ENCODE assay signal across 8 mouse cellular contexts in genomic region chr11:102398007-102398825, GRCm38 (mm10). TPM values are rescaled to one million over a fixed set of nuclear protein-coding genes. Genes with fewer than 3 reads are reported as not detected.
DNase-seq lines count a peak whose midpoint lies in the region; ATAC-seq lines count a peak whose summit lies in the region.

No protein-coding gene starts in this region.

- H3K9ac ChIP-seq in neural tube, embryonic 12.5 days, result peak overlapping the region; percentile 17; the same call in 1 of the 2 replicates
- H3K9ac ChIP-seq in neural tube, embryonic 15.5 days (replicated peaks), result no peak overlapping the region

- 84% methylated on average over 20 of the region's 20 CpGs for WGBS in neural tube, embryonic 12.5 days
- WGBS in neural tube, embryonic 15.5 days, result 72% methylated on average over 20 of the region's 20 CpGs

- H3K4me1 ChIP-seq in neural tube, embryonic 12.5 days, result peaks cover 84% of the 10 kb centered on the region
- H3K4me1 ChIP-seq in neural tube, embryonic 15.5 days, result peaks cover 63% of the 10 kb centered on the region

- H3K27ac ChIP-seq in neural tube, embryonic 12.5 days, result no peak overlapping the region
- 0 out of 2 replicates have a peak overlapping the region, but pooled peaks have one; percentile 6 for H3K27ac ChIP-seq in neural tube, embryonic 15.5 days (replicated peaks)

- H3K4me2 ChIP-seq in neural tube, embryonic 12.5 days (replicated peaks), result peak overlapping the region; percentile 80
- no peak overlapping the region for H3K4me2 ChIP-seq in neural tube, embryonic 15.5 days

- ATAC-seq in neural tube, embryonic 12.5 days (ENCODE audit: low FRiP score, low read depth), result no peak
- no peak for ATAC-seq in neural tube, embryonic 15.5 days (ENCODE audit: low FRiP score)

- H3K4me3 ChIP-seq in neural tube, embryonic 12.5 days, result no peak overlapping the region
- H3K4me3 ChIP-seq in neural tube, embryonic 15.5 days (replicated peaks), result no peak overlapping the region

- H3K27me3 ChIP-seq in neural tube, embryonic 12.5 days (replicated peaks), result peaks cover 33% of the 10 kb centered on the region
- H3K27me3 ChIP-seq in neural tube, embryonic 15.5 days (replicated peaks), result 0 out of 2 replicates have a peak, but pooled peaks cover 4% of the 10 kb centered on the region

- peaks cover 42% of the 10 kb centered on the region for H3K36me3 ChIP-seq in neural tube, embryonic 12.5 days
- H3K36me3 ChIP-seq in neural tube, embryonic 15.5 days, result peaks cover 42% of the 10 kb centered on the region

- H3K9me3 ChIP-seq in neural tube, embryonic 12.5 days, result no peaks in the 10 kb centered on the region
- H3K9me3 ChIP-seq in neural tube, embryonic 15.5 days (replicated peaks), result no peaks in the 10 kb centered on the region

- DNase-seq in heart, postnatal 4 days, result peak; percentile 52
- DNase-seq in heart, adult 9 months (ENCODE audit: low spot score in 2 of 2), result no peak
- no peak for DNase-seq in neural tube, embryonic 10.5 days (ENCODE audit: extremely low spot score, low spot score)
- DNase-seq in fat pad, adult 2 months (ENCODE audit: extremely low read depth, low read depth, low spot score), result peak; percentile 88
- no peak for DNase-seq in spleen, postnatal 4 days (ENCODE audit: low spot score in 2 of 2)
- no peak for DNase-seq in adrenal gland, postnatal 25 days

RNA-seq across cellular contexts. Expression of gene Rundc3a, which starts 5.0 kb away (rescaled TPM):
- 1 to 10 TPM in 1 of 2 experiments, under 1 TPM in 1; 0.50 to 1.9 TPM for total RNA-seq in heart, postnatal 4 days (2021)
- 152 and 171 TPM in 2 replicates for polyA plus RNA-seq in neural tube, embryonic 12.5 days (2016; fragmentation: Nextera tagmentation; extraction: Ambion mirVana)
- 111 and 138 TPM in 2 replicates for polyA plus RNA-seq in neural tube, embryonic 15.5 days (2015; fragmentation: Nextera tagmentation; extraction: Ambion mirVana)
- total RNA-seq in adrenal gland, postnatal 25 days (2021), result 24.4 and 39.7 TPM in 2 replicates

RNA-seq across cellular contexts. Expression of gene Slc25a39, which starts 9.5 kb away (rescaled TPM):
- 100 to 1,000 TPM; 161 to 165 TPM for total RNA-seq in heart, postnatal 4 days (2021)
- 148 and 162 TPM in 2 replicates for polyA plus RNA-seq in neural tube, embryonic 12.5 days (2016; fragmentation: Nextera tagmentation; extraction: Ambion mirVana)
- 161 and 175 TPM in 2 replicates for polyA plus RNA-seq in neural tube, embryonic 15.5 days (2015; fragmentation: Nextera tagmentation; extraction: Ambion mirVana)
- total RNA-seq in adrenal gland, postnatal 25 days (2021), result 439 and 629 TPM in 2 replicates

RNA-seq across cellular contexts. Expression of gene Grn, which starts 31.9 kb away (rescaled TPM):
- total RNA-seq in heart, postnatal 4 days (2021), result 100 to 1,000 TPM; 141 to 144 TPM
- 75.2 and 86.1 TPM in 2 replicates for polyA plus RNA-seq in neural tube, embryonic 12.5 days (2016; fragmentation: Nextera tagmentation; extraction: Ambion mirVana)
- polyA plus RNA-seq in neural tube, embryonic 15.5 days (2015; fragmentation: Nextera tagmentation; extraction: Ambion mirVana), result 92.1 and 96.3 TPM in 2 replicates
- 198 and 230 TPM in 2 replicates for total RNA-seq in adrenal gland, postnatal 25 days (2021)

RNA-seq across cellular contexts. Expression of gene Slc4a1, which starts 32.2 kb away (rescaled TPM):
- 10 to 100 TPM in 1 of 2 experiments, 1 to 10 TPM in 1; 7.2 to 22.1 TPM for total RNA-seq in heart, postnatal 4 days (2021)
- polyA plus RNA-seq in neural tube, embryonic 12.5 days (2016; fragmentation: Nextera tagmentation; extraction: Ambion mirVana), result 18.8 and 23.6 TPM in 2 replicates
- 2.5 and 3.5 TPM in 2 replicates for polyA plus RNA-seq in neural tube, embryonic 15.5 days (2015; fragmentation: Nextera tagmentation; extraction: Ambion mirVana)
- total RNA-seq in adrenal gland, postnatal 25 days (2021), result 1.0 and 1.8 TPM in 2 replicates

RNA-seq across cellular contexts. Expression of gene Fam171a2, which starts 49.3 kb away (rescaled TPM):
- total RNA-seq in heart, postnatal 4 days (2021), result 10 to 100 TPM; 30.2 to 30.5 TPM
- polyA plus RNA-seq in neural tube, embryonic 12.5 days (2016; fragmentation: Nextera tagmentation; extraction: Ambion mirVana), result 23.3 and 23.7 TPM in 2 replicates
- 23.8 and 28.3 TPM in 2 replicates for polyA plus RNA-seq in neural tube, embryonic 15.5 days (2015; fragmentation: Nextera tagmentation; extraction: Ambion mirVana)
- 4.3 and 8.7 TPM in 2 replicates for total RNA-seq in adrenal gland, postnatal 25 days (2021)

Comparison
In these comparisons a context has a peak if more than half of its experiments do, and no peak if none do; other contexts are left out.
1. DNase-seq: peak in heart, postnatal 4 days (single experiment) and fat pad, adult 2 months (single experiment); none in heart, adult 9 months (0 of 2), neural tube, embryonic 10.5 days (single experiment), spleen, postnatal 4 days (0 of 2) and adrenal gland, postnatal 25 days (single experiment).